Mouse (Mus musculus) retina, postnatal 1 day (tissue): ENCODE measurements at regions not wholly inside any gene's neighbourhood (a gene's known extent, or its start where the extent isn't known, plus 50 kb on each side); places are given as distances from the start of the nearest gene placed in this dataset.

Experiments used
- DNase-seq: peaks from one replicate; pipeline ENCODE4 v3.0.0-alpha.2; 2012

- DNase-seq = peak; percentile 88
Measured at GRCm38 (mm10) chr16:52601068-52601829, 147.4 kb upstream of the Alcam start.

GRCm38 (mm10) chr16:52598232-52598631 lies 144.4 kb upstream of the Alcam start:
- no peak for DNase-seq

GRCm38 (mm10) chr16:52597181-52597580 lies 143.3 kb upstream of the Alcam start:
- peak; percentile 22 for DNase-seq

- no peak for DNase-seq
Measured at GRCm38 (mm10) chr16:52588291-52588781, 134.5 kb upstream of the Alcam start.

- DNase-seq = no peak
Measured at GRCm38 (mm10) chr16:52569078-52569477, 115.2 kb upstream of the Alcam start.

- no peak for DNase-seq
Measured at GRCm38 (mm10) chr16:52536278-52536677, 82.4 kb upstream of the Alcam start.

- DNase-seq = no peak
Measured at GRCm38 (mm10) chr16:52534601-52535000, 80.7 kb upstream of the Alcam start.

- no peak for DNase-seq
Measured at GRCm38 (mm10) chr16:52532475-52533083, 78.7 kb upstream of the Alcam start.

- DNase-seq = no peak
Measured at GRCm38 (mm10) chr16:52513546-52514409, 59.9 kb upstream of the Alcam start.

GRCm38 (mm10) chr16:52508633-52509379 lies 54.9 kb upstream of the Alcam start:
- no peak for DNase-seq
